Comparison of ENCODE assay signal across 8 mouse cellular contexts in genomic region chr5:67016450-67016849, GRCm38 (mm10).
DNase-seq lines count a peak whose midpoint lies in the region; ATAC-seq and TF ChIP-seq lines count a peak whose summit lies in the region.

No protein-coding gene starts in this region.

- ATAC-seq in liver, postnatal 0 days = no peak

- DNase-seq in B cell, adult 2 months = peak; percentile 55 to 59
- DNase-seq in adrenal gland, adult 2 months = peak; percentile 78
- DNase-seq in embryo, embryonic 10.5 days (ENCODE audit: low spot score) = peak; percentile 89
- DNase-seq in gastrocnemius, postnatal 25 days = peak; percentile 35
- peak; percentile 67 to 87 for DNase-seq in kidney, postnatal 36 days
- peak; percentile 71 for DNase-seq in liver, postnatal 0 days
- DNase-seq in ovary, adult 18-20 months (ENCODE audit: low spot score) = peak; percentile 19
- peak; percentile 56 for DNase-seq in thymus, postnatal 25 days

- no peaks in the 10 kb centered on the region for H3K27me3 ChIP-seq in liver, postnatal 0 days (ENCODE audit: insufficient read depth, low read length)

- H3K4me1 ChIP-seq in liver, postnatal 0 days (ENCODE audit: insufficient read depth) = no peaks in the 10 kb centered on the region

- H3K4me2 ChIP-seq in liver, postnatal 0 days (ENCODE audit: low read depth, low read length) = no peak overlapping the region

- no peaks in the 10 kb centered on the region for H3K36me3 ChIP-seq in liver, postnatal 0 days (replicated peaks; ENCODE audit: insufficient read depth, low read length)

- TF ChIP-seq CTCF in liver, postnatal 0 days (IDR thresholded peaks at IDR 0.05; ENCODE audit: low read depth) = peak; percentile 86

- no peak overlapping the region for H3K27ac ChIP-seq in liver, postnatal 0 days (ENCODE audit: low read depth)

- no peak overlapping the region for H3K4me3 ChIP-seq in liver, postnatal 0 days (ENCODE audit: low read depth, low read length)

- TF ChIP-seq EP300 in liver, postnatal 0 days (IDR thresholded peaks at IDR 0.05; ENCODE audit: low read depth) = no peak

- H3K9ac ChIP-seq in liver, postnatal 0 days (replicated peaks) = no peak overlapping the region

- H3K9me3 ChIP-seq in liver, postnatal 0 days (ENCODE audit: low read length) = no peaks in the 10 kb centered on the region

- WGBS in liver, postnatal 0 days (ENCODE audit: insufficient replicate concordance) = 12% methylated on average over 7 of the region's 7 CpGs

Comparison
In these comparisons a context has a peak if more than half of its experiments do, and no peak if none do; other contexts are left out.
1. DNase-seq: peak in every context shown above with its lines; median percentile 89 in embryo, embryonic 10.5 days; 78 in adrenal gland, adult 2 months; 77 in kidney, postnatal 36 days; 71 in liver, postnatal 0 days; 57 in B cell, adult 2 months; 56 in thymus, postnatal 25 days; 35 in gastrocnemius, postnatal 25 days; 19 in ovary, adult 18-20 months.